Mouse (Mus musculus) embryonic stem cell, embryonic (primary cell): Measurements from ENCODE around the gene Rps6kc1.

Experiments used
- CTCF ChIA-PET, 4 experiments: fragments of 300-600 bp in 2 of 4; fragments of 350-600 bp in 2 of 4; sonication (Branson Sonifier 250); formaldehyde crosslinking; loops; one replicate each; lab custom pipeline; 2022; ENCODE audit warnings: inconsistent platforms in 2 of 4; lab: Charles Lee
- POLR2A ChIA-PET, 4 experiments: fragments of 300-600 bp in 2 of 4; fragments of 350-600 bp in 2 of 4; sonication (Branson Sonifier 250); formaldehyde crosslinking; loops; one replicate each; lab custom pipeline; 2022; ENCODE audit warnings: antibody characterized with exemption in 4 of 4, inconsistent platforms in 1 of 4; lab: Charles Lee

Rps6kc1 gene

DNA sequence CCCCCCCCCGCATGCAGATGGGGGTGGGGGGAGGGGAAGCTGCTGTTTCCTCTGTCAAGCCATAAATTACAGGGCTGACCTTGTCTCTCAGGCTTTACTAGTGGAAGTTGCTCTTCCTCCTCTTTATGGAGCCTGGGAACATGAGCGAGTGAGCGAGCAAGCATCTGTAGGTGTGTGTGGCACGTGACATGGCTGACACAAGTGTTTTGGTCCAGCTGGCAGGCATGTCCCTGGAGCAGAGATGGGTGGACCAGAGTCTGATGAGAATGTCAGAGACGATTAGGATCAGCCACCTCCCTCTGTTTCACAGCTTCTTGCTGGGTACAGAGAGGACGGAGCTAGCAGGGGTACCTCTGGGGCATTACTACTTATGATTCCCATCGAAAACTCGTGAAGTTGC, 153.7 kb downstream of the Rps6kc1 start:
- ChIA-PET CTCF (interaction anchor here in 1 of 4 experiments (0.6 kb wide), 2 partner anchors 145 to 351 kb away, joined by 3 read pairs; no protein-coding TSS in a partner anchor), POLR2A (no interaction called here)

- ChIA-PET POLR2A (interaction anchor here in 2 of 4 experiments (0.6 kb wide), 2 partner anchors 213 to 844 kb away, joined by 3 to 5 read pairs; no protein-coding TSS in a partner anchor), CTCF (interaction anchor here in 1 of 4 experiments (0.6 kb wide), 1 partner anchor 529 kb away, joined by 5 read pairs; no protein-coding TSS in a partner anchor)
Measured at GRCm38 (mm10) chr1:190751794-190752570, 159.6 kb downstream of the Rps6kc1 start.

DNA sequence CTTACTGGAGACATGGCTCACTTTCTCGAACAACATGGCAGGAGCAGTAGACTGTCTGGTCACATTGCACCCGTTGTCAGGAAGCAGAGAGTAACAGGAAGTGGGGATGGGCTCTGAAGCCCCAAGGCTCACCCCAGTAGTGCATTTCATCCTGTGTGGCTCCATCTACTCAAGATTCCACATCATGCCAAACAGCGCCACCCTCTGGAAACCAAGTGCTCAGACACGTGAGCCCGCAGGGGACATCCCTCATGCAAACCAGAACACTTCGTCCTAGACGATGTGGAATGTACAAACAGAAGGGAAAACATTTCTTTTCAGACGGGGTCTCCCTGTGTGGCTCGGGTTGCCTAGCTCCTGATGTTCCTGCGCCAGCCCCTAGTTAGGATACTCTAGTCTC, 162.6 kb downstream of the Rps6kc1 start:
- ChIA-PET POLR2A (no interaction called here), CTCF (interaction anchor here in 2 of 4 experiments (0.6 to 0.7 kb wide), 3 partner anchors 12 to 758 kb away, joined by 3 read pairs; no protein-coding TSS in a partner anchor)

- CTCF ChIA-PET = no interaction called here
- POLR2A ChIA-PET = no interaction called here
Measured at GRCm38 (mm10) chr1:190741421-190741820, 170.1 kb downstream of the Rps6kc1 start.

DNA sequence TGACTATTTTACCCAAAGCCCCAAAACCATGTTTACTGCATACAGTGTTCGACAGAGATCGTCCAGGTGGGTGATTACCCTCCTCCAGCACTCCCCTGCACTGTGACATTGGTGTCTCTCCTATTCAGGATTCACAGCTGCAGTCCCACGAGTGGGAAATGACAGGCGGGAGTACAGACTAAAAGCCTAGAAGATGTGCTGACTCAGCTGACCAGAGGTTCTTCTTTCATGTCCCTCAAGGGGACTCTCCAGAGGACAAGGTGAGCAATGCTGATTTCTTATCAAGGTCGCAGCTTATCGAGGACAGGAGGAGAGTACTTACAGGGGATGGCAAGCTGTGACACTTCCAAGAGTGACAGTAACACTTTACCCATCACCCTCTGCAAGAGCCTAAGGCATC, 178.8 kb downstream of the Rps6kc1 start:
- POLR2A ChIA-PET = interaction anchor here in 1 of 4 experiments (0.8 to 1.7 kb wide), 2 partner anchors 13 to 33 kb away, joined by 3 to 4 read pairs; no protein-coding TSS in a partner anchor
- CTCF ChIA-PET = no interaction called here

- ChIA-PET POLR2A (no interaction called here), CTCF (interaction anchor here in 1 of 4 experiments (0.5 kb wide), 1 partner anchor 559 kb away, joined by 3 read pairs; no protein-coding TSS in a partner anchor)
Measured at GRCm38 (mm10) chr1:190729516-190730088, 182.0 kb downstream of the Rps6kc1 start.

- POLR2A ChIA-PET = no interaction called here
Measured at GRCm38 (mm10) chr1:190728111-190728651, 183.4 kb downstream of the Rps6kc1 start.

GRCm38 (mm10) chr1:190727385-190727784, 184.2 kb downstream of the Rps6kc1 start:
- POLR2A ChIA-PET = no interaction called here
- CTCF ChIA-PET = interaction anchor here in 1 of 4 experiments (0.6 kb wide), 1 partner anchor 1779 kb away, joined by 5 read pairs; no protein-coding TSS in a partner anchor

More at GRCm38 (mm10) chr1:190728111-190728651, 183.4 kb downstream of the Rps6kc1 start:
- CTCF ChIA-PET = no interaction called here

DNA sequence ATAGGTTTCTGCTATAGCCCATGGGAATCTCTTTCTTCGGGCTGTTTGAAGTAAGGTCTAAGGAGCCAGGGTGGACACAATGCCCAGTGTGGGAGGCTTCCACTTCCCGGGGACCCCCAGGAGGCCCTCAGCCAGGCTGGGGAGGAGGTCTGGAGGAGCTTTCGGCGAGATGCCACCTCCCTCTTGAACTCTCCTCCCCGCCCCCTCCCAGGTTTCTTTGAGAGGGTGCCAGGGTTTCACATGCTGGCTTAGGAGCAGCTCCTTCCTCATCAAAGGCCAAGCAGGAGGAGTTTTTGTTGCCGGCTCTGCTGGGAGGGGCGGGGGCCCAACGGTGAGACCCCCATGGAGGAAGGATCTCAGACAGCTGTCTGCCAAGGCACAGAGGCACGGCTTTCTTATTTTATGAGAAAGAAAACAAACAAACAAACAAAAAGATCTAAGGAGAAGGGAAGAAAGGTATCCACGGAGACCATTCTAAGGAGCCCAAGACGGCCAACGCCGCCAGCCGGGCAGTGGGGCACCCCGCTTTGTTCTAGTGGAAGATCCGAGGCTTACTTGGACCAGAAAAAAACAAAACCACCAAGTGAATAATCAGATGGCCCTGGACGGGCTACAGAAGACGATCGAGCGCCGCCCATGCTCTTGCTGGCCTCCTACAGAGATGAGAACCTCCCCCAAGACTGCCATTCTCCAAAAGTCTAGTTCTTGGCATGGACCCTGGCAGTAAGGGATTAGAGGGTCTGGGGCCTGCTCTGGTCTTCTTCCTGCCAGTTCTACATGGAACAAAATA, 186.8 kb downstream of the Rps6kc1 start:
- ChIA-PET POLR2A (no interaction called here), CTCF (interaction anchor here in 2 of 4 experiments (1.0 to 1.3 kb wide), 2 partner anchors 14 to 92 kb away, joined by 3 to 4 read pairs; no protein-coding TSS in a partner anchor)

GRCm38 (mm10) chr1:190723926-190724430, 187.6 kb downstream of the Rps6kc1 start:
- POLR2A ChIA-PET = no interaction called here
- CTCF ChIA-PET = interaction anchor here in 2 of 4 experiments (1.0 to 1.3 kb wide), 2 partner anchors 14 to 91 kb away, joined by 3 to 4 read pairs; no protein-coding TSS in a partner anchor

GRCm38 (mm10) chr1:190713848-190714247, 197.7 kb downstream of the Rps6kc1 start:
- CTCF ChIA-PET = no interaction called here
- POLR2A ChIA-PET = interaction anchor here in 1 of 4 experiments (0.5 kb wide), 1 partner anchor 10 kb away, joined by 3 read pairs; no protein-coding TSS in a partner anchor

DNA sequence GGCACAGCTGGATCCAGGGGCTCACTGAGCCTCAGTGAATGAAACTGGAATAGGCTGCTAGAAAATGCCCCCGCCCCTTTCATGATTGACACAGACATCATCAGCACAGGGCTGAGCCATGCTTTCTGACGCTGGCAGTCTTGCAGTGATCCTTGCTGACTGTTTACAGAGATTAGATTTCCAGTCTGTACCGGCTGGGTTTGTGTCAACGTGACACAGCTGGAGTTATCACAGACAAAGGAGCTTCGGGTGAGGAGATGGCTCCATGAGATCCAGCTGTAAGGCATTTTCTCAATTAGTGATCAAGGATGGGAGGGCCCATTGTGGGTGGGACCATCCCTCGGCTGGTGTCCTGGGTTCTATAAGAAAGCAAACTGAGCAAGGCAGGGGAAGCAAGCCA, 214.0 kb downstream of the Rps6kc1 start:
- ChIA-PET POLR2A (no interaction called here), CTCF (no interaction called here)

- POLR2A ChIA-PET = interaction anchor here in 1 of 4 experiments (0.6 kb wide), 1 partner anchor 567 kb away, joined by 3 read pairs; no protein-coding TSS in a partner anchor
- CTCF ChIA-PET = interaction anchor here in 3 of 4 experiments (0.6 to 2.1 kb wide), 11 partner anchors 10 to 623 kb away, joined by 3 to 4 read pairs (median 3); no protein-coding TSS in a partner anchor
Measured at GRCm38 (mm10) chr1:190695589-190695988, 216.0 kb downstream of the Rps6kc1 start.

DNA sequence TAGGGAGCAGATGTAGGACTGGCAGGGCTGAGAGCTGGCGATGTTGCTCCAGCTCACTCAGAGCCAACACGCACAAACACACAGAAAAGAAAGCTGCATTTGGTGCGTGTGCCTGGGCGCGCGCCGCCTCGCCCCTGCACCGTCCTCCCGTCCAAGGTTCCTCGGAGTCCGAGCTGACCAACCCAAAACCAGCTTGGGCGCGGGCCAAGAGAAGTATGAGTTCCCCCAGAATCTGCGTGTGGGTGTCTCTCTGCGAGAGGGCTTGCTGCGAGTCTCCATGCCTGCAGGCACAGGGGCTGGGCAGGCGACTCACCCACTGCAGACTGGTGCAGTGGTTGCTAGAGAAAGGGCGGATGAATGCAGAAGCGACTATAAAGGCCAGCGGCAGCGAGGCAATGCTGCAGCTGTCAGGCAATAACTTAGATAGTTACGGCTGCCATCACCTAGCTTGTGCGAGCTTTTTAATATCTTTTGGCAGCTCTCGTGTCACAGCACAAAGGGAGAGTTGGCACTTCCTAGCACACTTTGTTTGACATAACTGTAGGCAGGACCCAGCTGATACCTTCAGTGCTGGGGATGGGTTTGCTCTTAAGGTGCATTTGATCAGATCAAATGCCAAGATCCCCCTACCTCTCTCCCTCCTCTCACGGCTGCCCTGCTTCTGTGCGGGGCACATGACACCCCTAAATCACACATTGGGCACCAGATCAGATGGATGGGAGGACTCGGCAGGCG, 220.9 kb downstream of the Rps6kc1 start:
- ChIA-PET POLR2A (no interaction called here), CTCF (no interaction called here)

- CTCF ChIA-PET = interaction anchor here in 1 of 4 experiments (0.9 kb wide), 1 partner anchor 606 kb away, joined by 3 read pairs; no protein-coding TSS in a partner anchor
- POLR2A ChIA-PET = interaction anchor here in 1 of 4 experiments (0.7 kb wide), 1 partner anchor 739 kb away, joined by 3 read pairs; no protein-coding TSS in a partner anchor
Measured at GRCm38 (mm10) chr1:190683060-190683459, 228.5 kb downstream of the Rps6kc1 start.

GRCm38 (mm10) chr1:190682021-190682926, 229.3 kb downstream of the Rps6kc1 start:
- CTCF ChIA-PET = interaction anchor here in 1 of 4 experiments (0.9 kb wide), 1 partner anchor 606 kb away, joined by 3 read pairs; no protein-coding TSS in a partner anchor

More at GRCm38 (mm10) chr1:190682021-190682926, 229.3 kb downstream of the Rps6kc1 start:
- POLR2A ChIA-PET = no interaction called here
